Mouse (Mus musculus) bone marrow, adult 2 months (tissue): ENCODE measurements around the gene Fcgrt.

Source experiments
- CTCF ChIP-seq: fragments of 200-500 bp; IDR thresholded peaks from 2 replicates; pipeline ENCODE4 v1.5.1; 2011; ENCODE audit warnings: low read length, control low read depth; ENCODE audit not compliant: control insufficient read depth, insufficient read depth
- POLR2A ChIP-seq: fragments of 200-500 bp; IDR thresholded peaks from 2 replicates; pipeline ENCODE4 v1.6.1; 2011; ENCODE audit warnings: low read depth, mild to moderate bottlenecking, control low read depth, low read length, borderline replicate concordance; ENCODE audit not compliant: control insufficient read depth

DNA sequence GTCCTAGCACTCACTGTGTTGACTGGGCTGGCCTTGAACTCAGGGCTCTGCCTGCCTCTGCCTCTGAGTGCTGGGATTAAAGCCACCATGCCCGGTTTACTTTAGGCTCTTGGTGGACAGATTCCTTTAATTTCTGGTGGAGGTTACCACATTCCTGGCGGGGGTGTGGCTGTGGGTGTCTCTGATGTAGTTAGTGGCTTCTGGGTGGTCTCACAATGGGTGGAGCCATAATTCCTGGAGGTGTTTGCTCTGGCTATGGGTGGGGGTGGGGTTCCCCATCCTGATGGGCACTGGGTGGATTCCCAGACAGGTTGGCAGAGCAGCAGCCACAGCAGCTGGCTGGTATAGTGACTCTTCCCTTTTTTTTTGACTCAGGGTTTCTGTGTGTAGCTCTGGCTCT, 8.3 kb upstream of the Fcgrt start:
- TF ChIP-seq CTCF (no peak), POLR2A (no peak)
